27 mouse cellular contexts compared by ENCODE assay signal in the genomic region with DNA sequence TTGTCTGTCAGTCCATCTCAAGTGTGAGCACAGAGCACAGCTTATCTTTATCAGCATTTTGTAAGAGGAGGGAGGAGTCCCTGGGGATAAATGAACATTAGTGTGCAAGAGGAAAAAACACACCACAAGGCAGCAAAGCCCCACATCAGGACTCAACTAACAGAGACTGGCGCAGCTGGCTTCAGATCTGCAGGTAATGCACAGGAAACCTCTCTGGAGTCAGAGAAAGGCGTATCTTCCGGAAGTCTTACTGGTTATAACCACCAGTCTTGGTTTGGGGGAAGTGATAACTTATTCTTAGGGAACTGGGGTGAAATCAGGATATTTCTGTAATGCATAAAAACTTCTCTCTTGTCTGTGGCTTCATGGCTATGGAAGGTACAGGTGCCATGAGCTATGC. TPM values are rescaled to one million over a fixed set of nuclear protein-coding genes. Genes with fewer than 3 reads are reported as not detected.
"Had no signal": no experiment of that assay in that cellular context is flagged by ENCODE, and none has a peak within 500 bp of the region (broad histone marks: within the 10 kb centered on the region; RNA-seq: fewer than 3 reads in every experiment).

No protein-coding gene starts in this region.

- DNase-seq: kidney, adult 11 months; kidney, adult 8-10 months; kidney, postnatal 10 days; kidney, postnatal 4 days; lung, embryonic 14.5 days; right cerebral cortex, adult 18-20 months; right cerebral cortex, postnatal 14 days; right cerebral cortex, postnatal 4 days; thymus, adult 2 months; thymus, postnatal 25 days had no signal

- H3K4me1 ChIP-seq: kidney, embryonic 15.5 days; limb, embryonic 12.5 days; limb, embryonic 15.5 days; liver, embryonic 15.5 days; midbrain, embryonic 12.5 days; midbrain, embryonic 15.5 days; neural tube, embryonic 12.5 days; neural tube, embryonic 15.5 days had no signal

- H3K9me3 ChIP-seq: kidney, embryonic 15.5 days; limb, embryonic 12.5 days; limb, embryonic 15.5 days; liver, embryonic 15.5 days; midbrain, embryonic 12.5 days; midbrain, embryonic 15.5 days; neural tube, embryonic 12.5 days; neural tube, embryonic 15.5 days had no signal

- H3K27ac ChIP-seq: kidney, embryonic 15.5 days; limb, embryonic 12.5 days; limb, embryonic 15.5 days; liver, embryonic 15.5 days; macrophage; midbrain, embryonic 12.5 days; midbrain, embryonic 15.5 days; neural tube, embryonic 12.5 days; neural tube, embryonic 15.5 days; stomach, postnatal 0 days had no signal

- ATAC-seq: lung, postnatal 0 days; midbrain, embryonic 15.5 days had no signal

- H3K4me3 ChIP-seq: kidney, embryonic 15.5 days; limb, embryonic 12.5 days; limb, embryonic 15.5 days; liver, embryonic 15.5 days; midbrain, embryonic 12.5 days; midbrain, embryonic 15.5 days; neural tube, embryonic 12.5 days; neural tube, embryonic 15.5 days had no signal

- H3K36me3 ChIP-seq: kidney, embryonic 15.5 days; limb, embryonic 12.5 days; limb, embryonic 15.5 days; liver, embryonic 15.5 days; midbrain, embryonic 12.5 days; midbrain, embryonic 15.5 days; neural tube, embryonic 12.5 days; neural tube, embryonic 15.5 days had no signal

- H3K27me3 ChIP-seq: kidney, embryonic 15.5 days; limb, embryonic 15.5 days; liver, embryonic 15.5 days; midbrain, embryonic 12.5 days; midbrain, embryonic 15.5 days; neural tube, embryonic 12.5 days; neural tube, embryonic 15.5 days had no signal

RNA-seq across cellular contexts. Expression of a gene that starts 17.7 kb away (rescaled TPM):
- total RNA-seq: layer of hippocampus, adult 18-20 months; layer of hippocampus, postnatal 14 days; left cerebral cortex, postnatal 25 days; megakaryocyte-erythroid progenitor cell, adult 5-6 weeks had no signal
- polyA plus RNA-seq: kidney, embryonic 15.5 days; limb, embryonic 12.5 days; limb, embryonic 15.5 days; liver, embryonic 11.5 days; liver, embryonic 15.5 days; lung, embryonic 14.5 days; macrophage; midbrain, embryonic 12.5 days; midbrain, embryonic 15.5 days; neural tube, embryonic 12.5 days; neural tube, embryonic 15.5 days; stomach, embryonic 14.5 days had no signal

RNA-seq across cellular contexts. Expression of a gene that starts 17.7 kb away (rescaled TPM):
- total RNA-seq: megakaryocyte-erythroid progenitor cell, adult 5-6 weeks had no signal
- polyA plus RNA-seq: kidney, embryonic 15.5 days; limb, embryonic 12.5 days; limb, embryonic 15.5 days; liver, embryonic 11.5 days; liver, embryonic 15.5 days; lung, embryonic 14.5 days; lung, postnatal 0 days; macrophage; midbrain, embryonic 12.5 days; midbrain, embryonic 15.5 days; neural tube, embryonic 12.5 days; neural tube, embryonic 15.5 days; stomach, embryonic 14.5 days had no signal

RNA-seq across cellular contexts. Expression of a gene that starts 41.7 kb away (rescaled TPM):
- total RNA-seq: layer of hippocampus, adult 18-20 months; layer of hippocampus, postnatal 14 days; left cerebral cortex, postnatal 25 days; megakaryocyte-erythroid progenitor cell, adult 5-6 weeks had no signal
- polyA plus RNA-seq: kidney, embryonic 15.5 days; limb, embryonic 12.5 days; liver, embryonic 11.5 days; liver, embryonic 15.5 days; lung, embryonic 14.5 days; lung, postnatal 0 days; macrophage; midbrain, embryonic 12.5 days; midbrain, embryonic 15.5 days; neural tube, embryonic 12.5 days; neural tube, embryonic 15.5 days; stomach, embryonic 14.5 days had no signal

RNA-seq across cellular contexts. Expression of a gene that starts 50.5 kb away (rescaled TPM):
- total RNA-seq: megakaryocyte-erythroid progenitor cell, adult 5-6 weeks had no signal
- polyA plus RNA-seq: kidney, embryonic 15.5 days; limb, embryonic 12.5 days; liver, embryonic 11.5 days; lung, embryonic 14.5 days; macrophage; midbrain, embryonic 12.5 days; stomach, embryonic 14.5 days had no signal
